Mouse (Mus musculus) forebrain, embryonic 12.5 days (tissue): ENCODE measurements around the gene Tmx4. TPM values are rescaled to one million over a fixed set of nuclear protein-coding genes. Genes with fewer than 3 reads are reported as not detected.

Source experiments
- ATAC-seq: fragments of 200-750 bp; cut with Nextera tagmentation; 2 replicates; pipeline ENCODE4 v1.8.0; 2017; ENCODE audit warnings: moderate TSS enrichment; ENCODE audit not compliant: low FRiP score
- H3K27ac ChIP-seq: fragments of 300-500 bp; sonication (generic); 2 replicates; pipeline ENCODE4 v1.5.1; 2016; ENCODE audit warnings: mild to moderate bottlenecking
- H3K27me3 ChIP-seq: fragments of 300-500 bp; sonication (generic); 2 replicates; pipeline ENCODE4 v1.6.1; 2016; ENCODE audit warnings: mild to moderate bottlenecking
- H3K36me3 ChIP-seq: fragments of 300-500 bp; sonication (generic); replicated peaks from 2 replicates; pipeline ENCODE4 v1.6.1; 2016; ENCODE audit warnings: mild to moderate bottlenecking
- H3K4me1 ChIP-seq: fragments of 300-500 bp; sonication (generic); 2 replicates; pipeline ENCODE4 v1.6.1; 2016
- H3K4me2 ChIP-seq: fragments of 300-500 bp; sonication (generic); 2 replicates; pipeline ENCODE4 v1.6.1; 2016; ENCODE audit warnings: mild to moderate bottlenecking, moderate library complexity
- H3K4me3 ChIP-seq: fragments of 300-500 bp; sonication (generic); replicated peaks from 2 replicates; pipeline ENCODE4 v1.5.1; 2016; ENCODE audit warnings: mild to moderate bottlenecking
- H3K9ac ChIP-seq: fragments of 300-500 bp; sonication (generic); 2 replicates; pipeline ENCODE4 v1.6.1; 2016; ENCODE audit warnings: mild to moderate bottlenecking
- H3K9me3 ChIP-seq: fragments of 300-500 bp; sonication (generic); 2 replicates; pipeline ENCODE4 v1.6.1; 2016
- WGBS: fragments of 180-500 bp; shearing (Covaris S2); methylation state at CpG from one replicate; pipeline ENCODE4 v1.1.7; 2016; 5-methylcytosine and 5-hydroxymethylcytosine counted together
- polyA plus RNA-seq: library from polyadenylated mRNA; unstranded; fragments of >200 nt; fragmentation: Nextera tagmentation; extraction: Ambion mirVana; gene quantifications from 2 replicates; pipeline ENCODE4 v1.2.1, GENCODE M21; 2016

The Tmx4 gene
- polyA plus RNA-seq, 1 experiment from 2014 or later = 72.0 TPM

GRCm38 (mm10) chr2:134549770-134550169 lies 94.2 kb downstream of the Tmx4 start:
- WGBS = 24% methylated on average over 4 of the region's 4 CpGs
- Histone ChIP-seq H3K27me3 (no peaks in the 10 kb centered on the region), H3K9ac (no peak overlapping the region), H3K4me2 (no peak overlapping the region), H3K4me1 (no peaks in the 10 kb centered on the region), H3K36me3 (no peaks in the 10 kb centered on the region), H3K27ac (no peak overlapping the region), H3K9me3 (no peaks in the 10 kb centered on the region), H3K4me3 (no peak overlapping the region)
- no peak for ATAC-seq

DNA sequence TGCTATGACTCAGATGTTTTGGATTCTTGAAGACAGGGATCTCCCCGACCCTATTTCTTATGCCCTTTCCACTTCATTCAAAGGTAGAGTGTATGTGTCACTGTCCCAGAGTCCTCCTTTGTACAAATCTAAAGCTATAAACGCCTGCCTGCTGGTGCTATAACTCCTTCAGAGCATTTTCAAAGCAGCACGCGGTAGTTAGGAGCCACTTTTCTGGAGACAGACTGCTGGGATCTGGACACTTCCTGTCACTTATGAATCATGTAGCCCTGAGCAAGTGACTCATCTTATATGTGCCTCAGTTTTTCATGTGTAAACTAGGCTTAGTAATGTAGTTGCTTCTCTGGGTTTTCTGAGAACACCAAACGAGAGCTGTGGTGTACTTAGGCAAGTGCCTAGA lies 98.8 kb downstream of the Tmx4 start:
- whole genome bisulfite sequencing = 70% methylated on average over 5 of the region's 5 CpGs
- ATAC-seq = no peak
- no peaks in the 10 kb centered on the region for H3K27me3 ChIP-seq

GRCm38 (mm10) chr2:134544321-134545065 lies 99.5 kb downstream of the Tmx4 start:
- no peak overlapping the region for H3K9ac ChIP-seq
- no peaks in the 10 kb centered on the region for H3K36me3 ChIP-seq
- ATAC-seq = no peak
- H3K4me2 ChIP-seq = no peak overlapping the region
- H3K9me3 ChIP-seq = no peaks in the 10 kb centered on the region
- no peak overlapping the region for H3K4me3 ChIP-seq
- WGBS = 65% methylated on average over 8 of the region's 8 CpGs
- H3K27me3 ChIP-seq = no peaks in the 10 kb centered on the region
- H3K4me1 ChIP-seq = no peaks in the 10 kb centered on the region
- no peak overlapping the region for H3K27ac ChIP-seq

More for the DNA sequence above, 98.8 kb downstream of the Tmx4 start:
- H3K27ac ChIP-seq = no peak overlapping the region
- no peaks in the 10 kb centered on the region for H3K9me3 ChIP-seq
- H3K36me3 ChIP-seq = no peaks in the 10 kb centered on the region
- H3K9ac ChIP-seq = no peak overlapping the region
- H3K4me3 ChIP-seq = no peak overlapping the region
- no peak overlapping the region for H3K4me2 ChIP-seq
- no peaks in the 10 kb centered on the region for H3K4me1 ChIP-seq

Other genes with a start within 250 kb of the Tmx4 start
- not detected in 2 replicates for gene Hao1, start 89.8 kb downstream of the Tmx4 start, polyA plus RNA-seq
- 15.8 and 19.3 TPM in 2 replicates for gene Plcb1, start 141.9 kb upstream of the Tmx4 start, polyA plus RNA-seq